7 mouse cellular contexts compared by ENCODE assay signal in genomic region chr17:84181502-84182310, GRCm38 (mm10). TPM values are rescaled to one million over a fixed set of nuclear protein-coding genes. Genes with fewer than 3 reads are reported as not detected.
DNase-seq lines count a peak whose midpoint lies in the region; ATAC-seq and TF ChIP-seq lines count a peak whose summit lies in the region.

No protein-coding gene starts in this region.

- TF ChIP-seq CTCF in G1E (IDR thresholded peaks at IDR 0.05; ENCODE audit: low read depth, low read length), result no peak

- peaks cover 35% of the 10 kb centered on the region for H3K36me3 ChIP-seq in G1E (replicated peaks)
- peaks cover 17% of the 10 kb centered on the region for H3K36me3 ChIP-seq in hindbrain, embryonic 10.5 days
- peaks cover 13% of the 10 kb centered on the region for H3K36me3 ChIP-seq in limb, embryonic 13.5 days
- H3K36me3 ChIP-seq in midbrain, embryonic 16.5 days (ENCODE audit: control insufficient read depth, insufficient read depth, low read length), result no peaks in the 10 kb centered on the region

- peak overlapping the region; percentile 71 for H3K4me3 ChIP-seq in G1E (ENCODE audit: low read depth, low read length)
- 0 out of 2 replicates have a peak overlapping the region, but pooled peaks have one; percentile 6 for H3K4me3 ChIP-seq in hindbrain, embryonic 10.5 days
- peak overlapping the region; percentile 48 for H3K4me3 ChIP-seq in limb, embryonic 13.5 days
- no peak overlapping the region for H3K4me3 ChIP-seq in midbrain, embryonic 16.5 days (ENCODE audit: low read depth, low read length)

- H3K4me2 ChIP-seq in limb, embryonic 13.5 days (replicated peaks), result peak overlapping the region; percentile 84
- H3K4me2 ChIP-seq in midbrain, embryonic 16.5 days (ENCODE audit: low read length), result no peak overlapping the region

- ATAC-seq in G1E (ENCODE audit: extremely low read depth, insufficient number of reproducible peaks, low FRiP score, poor library complexity, severe bottlenecking), result peak; percentile 29
- ATAC-seq in erythroblast, adult 5-6 weeks (replicated peaks; ENCODE audit: low FRiP score, poor library complexity, severe bottlenecking), result peak; percentile 51
- no peak for ATAC-seq in limb, embryonic 13.5 days (ENCODE audit: low FRiP score, low read depth)
- ATAC-seq in midbrain, embryonic 16.5 days, result no peak

- H3K27ac ChIP-seq in hindbrain, embryonic 10.5 days, result peak overlapping the region; percentile 79
- peak overlapping the region; percentile 83 for H3K27ac ChIP-seq in limb, embryonic 13.5 days
- peak overlapping the region; percentile 53 for H3K27ac ChIP-seq in midbrain, embryonic 16.5 days (ENCODE audit: low read length)

- peaks cover 61% of the 10 kb centered on the region for H3K4me1 ChIP-seq in G1E (ENCODE audit: insufficient read depth, low read depth, low read length)
- H3K4me1 ChIP-seq in hindbrain, embryonic 10.5 days (replicated peaks), result peaks cover 60% of the 10 kb centered on the region
- peaks cover 53% of the 10 kb centered on the region for H3K4me1 ChIP-seq in limb, embryonic 13.5 days
- H3K4me1 ChIP-seq in midbrain, embryonic 16.5 days (ENCODE audit: control insufficient read depth, insufficient read depth, low read length), result peaks cover 2% of the 10 kb centered on the region

- peak overlapping the region; percentile 77; the same call in 1 of the 2 replicates for H3K9ac ChIP-seq in limb, embryonic 13.5 days
- no peak overlapping the region for H3K9ac ChIP-seq in midbrain, embryonic 16.5 days (ENCODE audit: low read depth, low read length)

- peak; percentile 90 for DNase-seq in CD4-positive helper T cell, adult 2 months (ENCODE audit: low read depth, low spot score)
- DNase-seq in G1E (ENCODE audit: low spot score), result peak; percentile 68
- DNase-seq in hindbrain, embryonic 10.5 days (ENCODE audit: low spot score), result no peak
- DNase-seq in thymus, adult 18-20 months, result peak; percentile 62 to 80

- 66% methylated on average over 18 of the region's 18 CpGs for WGBS in hindbrain, embryonic 10.5 days
- WGBS in limb, embryonic 13.5 days, result 56% methylated on average over 18 of the region's 18 CpGs
- WGBS in midbrain, embryonic 16.5 days, result 68% methylated on average over 18 of the region's 18 CpGs

- H3K9me3 ChIP-seq in G1E (replicated peaks), result no peaks in the 10 kb centered on the region
- no peaks in the 10 kb centered on the region for H3K9me3 ChIP-seq in hindbrain, embryonic 10.5 days
- H3K9me3 ChIP-seq in limb, embryonic 13.5 days, result no peaks in the 10 kb centered on the region
- H3K9me3 ChIP-seq in midbrain, embryonic 16.5 days (replicated peaks; ENCODE audit: control insufficient read depth, low read length, poor library complexity, severe bottlenecking), result no peaks in the 10 kb centered on the region

- no peaks in the 10 kb centered on the region for H3K27me3 ChIP-seq in G1E (ENCODE audit: insufficient read depth, low read length)
- 0 out of 2 replicates have a peak, but pooled peaks cover 9% of the 10 kb centered on the region for H3K27me3 ChIP-seq in hindbrain, embryonic 10.5 days (ENCODE audit: insufficient read depth, poor library complexity, severe bottlenecking)
- no peaks in the 10 kb centered on the region for H3K27me3 ChIP-seq in limb, embryonic 13.5 days
- peaks cover 4% of the 10 kb centered on the region for H3K27me3 ChIP-seq in midbrain, embryonic 16.5 days (ENCODE audit: control insufficient read depth, insufficient read depth, low read depth, low read length)

RNA-seq across cellular contexts. Expression of gene Zfp36l2, which starts 6.0 kb away (rescaled TPM):
- total RNA-seq in G1E (2014; fragmentation: Nextera tagmentation) (417 and 437 TPM in 2 replicates), G1E (2017) (112 TPM in 2 replicates)
- polyA plus RNA-seq in G1E (2012), result 884 and 1,243 TPM in 2 replicates
- total RNA-seq in erythroblast, adult 5-6 weeks (2015; ENCODE audit: low replicate concordance), result 50.2 and 57.8 TPM in 2 replicates
- total RNA-seq in erythroblast, adult 5-6 weeks (2017; ENCODE audit: low replicate concordance), result 23.0 and 25.8 TPM in 2 replicates
- 9.3 and 9.9 TPM in 2 replicates for polyA plus RNA-seq in hindbrain, embryonic 10.5 days (2016; fragmentation: Nextera tagmentation; extraction: Ambion mirVana)
- 18.7 and 19.7 TPM in 2 replicates for polyA plus RNA-seq in limb, embryonic 13.5 days (2015; fragmentation: Nextera tagmentation; extraction: Ambion mirVana)
- 3.1 and 3.6 TPM in 2 replicates for polyA plus RNA-seq in midbrain, embryonic 16.5 days (2015; fragmentation: Nextera tagmentation; extraction: Ambion mirVana)

Comparison
In these comparisons a context has a peak if more than half of its experiments do, and no peak if none do; other contexts are left out.
1. ATAC-seq: peak in G1E (single experiment) and erythroblast, adult 5-6 weeks (single experiment); none in limb, embryonic 13.5 days (single experiment) and midbrain, embryonic 16.5 days (single experiment).
2. RNA of gene Zfp36l2, which starts 6.0 kb away (polyA plus RNA-seq): 884 to 1,243 TPM in G1E; 18.7 to 19.7 TPM in limb, embryonic 13.5 days, 9.3 to 9.9 TPM in hindbrain, embryonic 10.5 days and 3.1 to 3.6 TPM in midbrain, embryonic 16.5 days; every median in the first group is over 10 times any median in the second.
3. Peak in every context shown above with its lines, with median percentiles within 50 percentile points of each other: H3K27ac ChIP-seq.